Mouse (Mus musculus) midbrain, embryonic 14.5 days (tissue): ENCODE measurements around the gene Nono. TPM values are rescaled to one million over a fixed set of nuclear protein-coding genes. Genes with fewer than 3 reads are reported as not detected.

Source experiments
- ATAC-seq: fragments of 200-750 bp; cut with Nextera tagmentation; 2 replicates; pipeline ENCODE4 v1.8.0; 2017; ENCODE audit warnings: moderate number of reproducible peaks, moderate library complexity; ENCODE audit not compliant: low FRiP score, low TSS enrichment
- DNase-seq: peaks from one replicate; pipeline ENCODE4 v3.0.0-alpha.2; 2015
- H3K27ac ChIP-seq: fragments of 300-500 bp; sonication (generic); replicated peaks from 2 replicates; pipeline ENCODE4 v1.5.1; 2014; ENCODE audit warnings: mild to moderate bottlenecking, low read depth, low read length, moderate library complexity
- H3K27me3 ChIP-seq: fragments of 300-500 bp; sonication (generic); 2 replicates; pipeline ENCODE4 v1.6.1; 2014; ENCODE audit warnings: low read length, control low read depth, mixed read lengths; ENCODE audit not compliant: control insufficient read depth, insufficient read depth
- H3K36me3 ChIP-seq: fragments of 300-500 bp; sonication (generic); 2 replicates; pipeline ENCODE4 v1.6.1; 2014; ENCODE audit warnings: low read length, control low read depth; ENCODE audit not compliant: control insufficient read depth, insufficient read depth
- H3K4me1 ChIP-seq: fragments of 300-500 bp; sonication (generic); 2 replicates; pipeline ENCODE4 v1.6.1; 2014; ENCODE audit warnings: mild to moderate bottlenecking, antibody characterized with exemption, low read length, control low read depth; ENCODE audit not compliant: control insufficient read depth, insufficient read depth
- H3K4me2 ChIP-seq: fragments of 300-500 bp; sonication (generic); 2 replicates; pipeline ENCODE4 v1.6.1; 2014; ENCODE audit warnings: mild to moderate bottlenecking, low read length, moderate library complexity
- H3K4me3 ChIP-seq: fragments of 300-500 bp; sonication (generic); replicated peaks from 2 replicates; pipeline ENCODE4 v1.5.1; 2014; ENCODE audit warnings: low read depth, low read length
- H3K9ac ChIP-seq: fragments of 300-500 bp; sonication (generic); replicated peaks from 2 replicates; pipeline ENCODE4 v1.6.1; 2014; ENCODE audit warnings: mild to moderate bottlenecking, low read length, moderate library complexity
- H3K9me3 ChIP-seq: fragments of 300-500 bp; sonication (generic); 2 replicates; pipeline ENCODE4 v1.6.1; 2016; ENCODE audit warnings: low read length, control low read depth, mixed read lengths; ENCODE audit not compliant: control insufficient read depth
- WGBS: fragments of 180-500 bp; shearing (Covaris S2); extraction: QIAGEN DNeasy Blood & Tissue Kit; methylation state at CpG from one replicate; pipeline ENCODE4 v1.1.7; 2014; 5-methylcytosine and 5-hydroxymethylcytosine counted together
- polyA plus RNA-seq: library from polyadenylated mRNA; unstranded; fragments of >200 nt; fragmentation: Nextera tagmentation; extraction: Ambion mirVana; gene quantifications from 2 replicates; pipeline ENCODE4 v1.2.1, GENCODE M21; 2014

Nono gene
- 287 and 351 TPM in 2 replicates for polyA plus RNA-seq

DNA sequence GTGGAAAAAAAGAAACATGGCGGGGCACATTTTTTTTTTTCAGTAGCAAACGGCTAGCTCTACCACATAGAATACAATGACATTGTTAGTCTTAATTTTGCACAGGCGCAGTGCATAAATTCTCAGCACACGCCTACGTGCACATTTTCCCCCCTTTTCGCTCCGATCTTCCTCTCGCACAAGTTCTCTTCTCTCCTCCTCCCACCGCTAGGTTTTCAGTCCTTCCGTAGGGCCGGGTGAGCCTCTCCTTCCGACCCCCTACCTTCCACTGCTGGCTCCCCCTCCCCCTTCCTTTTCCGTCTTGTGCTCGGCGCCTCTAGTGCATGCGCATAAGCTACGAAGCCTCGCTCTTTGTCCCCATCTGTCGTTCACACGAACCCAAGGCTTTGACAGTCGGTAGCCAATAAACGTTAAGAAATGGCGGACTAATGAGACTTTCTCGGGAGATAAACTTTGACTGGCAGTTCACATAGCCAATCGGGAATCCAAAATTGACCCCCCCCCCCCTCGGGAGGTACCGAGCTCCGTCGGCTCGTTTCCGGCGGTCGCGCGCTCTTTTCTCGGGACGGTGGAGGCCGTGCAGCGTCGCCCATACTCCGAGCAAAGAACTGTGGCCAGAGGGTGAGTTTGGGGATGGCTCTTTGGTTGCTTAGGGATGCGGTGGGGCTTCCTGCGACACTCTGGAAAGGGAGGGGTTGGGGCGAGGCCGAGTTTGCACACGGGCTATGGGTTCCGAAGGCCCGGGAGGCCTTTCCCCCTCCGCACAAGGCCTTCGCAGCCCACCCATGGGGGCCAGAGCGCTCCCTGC, at the start of gene Nono:
Gene Nono, plus strand, starts transcription at position 177 of the 808 bp plus-strand sequence.
- H3K27me3 ChIP-seq, result no peaks in the 10 kb centered on the region
- H3K36me3 ChIP-seq, result no peaks in the 10 kb centered on the region
- ATAC-seq (peak; percentile 96), DNase-seq (peak; percentile 95)
- peak within 1 kb of the TSS; percentile 94 for H3K27ac ChIP-seq
- peak within 1 kb of the TSS; percentile 77 for H3K9ac ChIP-seq
- H3K4me1 ChIP-seq, result peaks cover 4% of the 10 kb centered on the region; the same call in 1 of the 2 replicates
- WGBS, result 22% methylated on average over 51 of the region's 51 CpGs
- H3K4me3 ChIP-seq, result peak within 1 kb of the TSS; percentile 60
- no peaks in the 10 kb centered on the region for H3K9me3 ChIP-seq
- peak within 1 kb of the TSS; percentile 58 for H3K4me2 ChIP-seq

DNA sequence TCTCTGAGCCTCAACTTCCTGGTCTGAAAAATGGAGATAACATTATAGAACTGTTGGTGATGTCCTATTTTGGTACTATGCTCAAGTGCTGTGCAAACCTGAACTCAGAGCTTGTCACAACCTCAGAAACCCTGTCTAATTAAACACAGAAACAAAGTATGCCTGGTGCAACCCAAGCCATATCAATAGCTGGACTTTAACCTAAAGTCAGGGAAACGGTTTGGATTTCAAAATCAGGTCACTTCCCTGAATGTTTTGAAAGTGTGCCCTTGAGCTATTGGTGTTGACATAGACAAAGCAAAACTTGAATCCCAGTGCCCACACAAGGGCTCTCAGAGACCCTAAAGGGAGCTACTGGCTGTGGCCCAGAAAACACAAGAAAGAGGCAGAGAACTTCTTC, 49.4 kb upstream of the Nono start:
- no peaks in the 10 kb centered on the region for H3K36me3 ChIP-seq
- ATAC-seq, result no peak
- H3K27ac ChIP-seq, result no peak overlapping the region
- H3K4me2 ChIP-seq, result no peak overlapping the region
- no peak overlapping the region for H3K9ac ChIP-seq
- no peak for DNase-seq
- no peaks in the 10 kb centered on the region for H3K9me3 ChIP-seq
- 91% methylated on average over 1 of the region's 1 CpGs for WGBS
- peaks cover 13% of the 10 kb centered on the region; the same call in 1 of the 2 replicates for H3K27me3 ChIP-seq
- no peaks in the 10 kb centered on the region for H3K4me1 ChIP-seq
- no peak overlapping the region for H3K4me3 ChIP-seq

- no peak overlapping the region for H3K27ac ChIP-seq
- DNase-seq, result no peak
- peaks cover 13% of the 10 kb centered on the region; the same call in 1 of the 2 replicates for H3K27me3 ChIP-seq
- H3K9me3 ChIP-seq, result no peaks in the 10 kb centered on the region
- H3K36me3 ChIP-seq, result no peaks in the 10 kb centered on the region
- H3K4me3 ChIP-seq, result no peak overlapping the region
- no peaks in the 10 kb centered on the region for H3K4me1 ChIP-seq
- H3K9ac ChIP-seq, result no peak overlapping the region
- ATAC-seq, result no peak
- no peak overlapping the region for H3K4me2 ChIP-seq
- 23% methylated on average over 18 of the region's 18 CpGs for WGBS
Observed at GRCm38 (mm10) chrX:101383455-101383854, 45.7 kb upstream of the Nono start.

DNA sequence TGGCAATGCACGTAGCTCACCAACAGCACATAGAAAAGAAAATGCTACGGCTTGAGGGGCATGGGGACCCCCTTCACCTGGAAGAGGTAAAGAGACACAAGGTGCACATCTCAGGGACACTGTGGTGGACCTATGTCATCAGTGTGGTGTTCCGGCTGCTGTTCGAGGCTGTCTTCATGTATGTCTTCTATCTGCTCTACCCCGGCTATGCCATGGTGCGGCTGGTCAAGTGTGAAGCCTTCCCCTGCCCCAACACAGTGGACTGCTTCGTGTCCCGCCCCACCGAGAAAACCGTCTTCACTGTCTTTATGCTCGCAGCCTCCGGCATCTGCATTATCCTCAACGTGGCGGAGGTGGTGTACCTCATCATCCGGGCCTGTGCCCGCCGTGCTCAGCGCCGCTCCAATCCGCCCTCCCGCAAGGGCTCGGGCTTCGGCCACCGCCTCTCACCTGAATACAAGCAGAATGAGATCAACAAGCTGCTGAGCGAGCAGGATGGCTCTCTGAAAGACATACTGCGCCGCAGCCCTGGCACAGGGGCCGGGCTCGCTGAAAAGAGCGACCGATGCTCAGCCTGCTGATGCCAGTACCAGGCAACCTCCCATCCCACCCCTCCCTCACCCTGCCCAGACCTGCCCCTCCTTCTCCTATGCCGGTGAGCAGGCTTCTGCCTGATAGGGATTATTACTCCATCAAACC, 44.5 kb upstream of the Nono start:
- Histone ChIP-seq H3K4me1 (no peaks in the 10 kb centered on the region), H3K4me3 (peak overlapping the region; percentile 24), H3K27ac (no peak overlapping the region), H3K9ac (0 out of 2 replicates have a peak overlapping the region, but pooled peaks have one; percentile 23), H3K9me3 (no peaks in the 10 kb centered on the region), H3K27me3 (peaks cover 13% of the 10 kb centered on the region; the same call in 1 of the 2 replicates), H3K4me2 (peak overlapping the region; percentile 52), H3K36me3 (no peaks in the 10 kb centered on the region)
- ATAC-seq, result peak; percentile 63
- WGBS, result 17% methylated on average over 32 of the region's 32 CpGs
- DNase-seq, result peak; percentile 53

GRCm38 (mm10) chrX:101386222-101386621, 42.9 kb upstream of the Nono start:
- H3K4me2 ChIP-seq, result no peak overlapping the region
- no peak overlapping the region for H3K27ac ChIP-seq
- 40% methylated on average over 4 of the region's 4 CpGs for WGBS
- H3K9me3 ChIP-seq, result no peaks in the 10 kb centered on the region
- H3K4me3 ChIP-seq, result no peak overlapping the region
- H3K4me1 ChIP-seq, result no peaks in the 10 kb centered on the region
- no peak overlapping the region for H3K9ac ChIP-seq
- H3K27me3 ChIP-seq, result peaks cover 13% of the 10 kb centered on the region; the same call in 1 of the 2 replicates
- ATAC-seq (no peak), DNase-seq (no peak)
- H3K36me3 ChIP-seq, result no peaks in the 10 kb centered on the region

GRCm38 (mm10) chrX:101388866-101389537, 40.1 kb upstream of the Nono start:
- no peaks in the 10 kb centered on the region for H3K36me3 ChIP-seq
- H3K9ac ChIP-seq, result no peak overlapping the region
- H3K27me3 ChIP-seq, result peaks cover 5% of the 10 kb centered on the region; the same call in 1 of the 2 replicates
- no peaks in the 10 kb centered on the region for H3K9me3 ChIP-seq
- 61% methylated on average over 5 of the region's 5 CpGs for WGBS
- H3K4me3 ChIP-seq, result no peak overlapping the region
- H3K27ac ChIP-seq, result no peak overlapping the region
- DNase-seq (no peak), ATAC-seq (no peak)
- H3K4me1 ChIP-seq, result no peaks in the 10 kb centered on the region
- no peak overlapping the region for H3K4me2 ChIP-seq

- no peak for ATAC-seq
- no peak overlapping the region for H3K27ac ChIP-seq
- 71% methylated on average over 2 of the region's 2 CpGs for whole genome bisulfite sequencing
- no peaks in the 10 kb centered on the region for H3K36me3 ChIP-seq
- no peaks in the 10 kb centered on the region for H3K9me3 ChIP-seq
- no peak for DNase-seq
- H3K9ac ChIP-seq, result no peak overlapping the region
- no peak overlapping the region for H3K4me2 ChIP-seq
- no peaks in the 10 kb centered on the region for H3K4me1 ChIP-seq
- H3K4me3 ChIP-seq, result no peak overlapping the region
- H3K27me3 ChIP-seq, result 0 out of 2 replicates have a peak, but pooled peaks cover 4% of the 10 kb centered on the region
Observed at GRCm38 (mm10) chrX:101394341-101394740, 34.8 kb upstream of the Nono start.

GRCm38 (mm10) chrX:101396459-101396858, 32.7 kb upstream of the Nono start:
- DNase-seq (no peak), ATAC-seq (no peak)
- H3K4me3 ChIP-seq, result no peak overlapping the region
- H3K27ac ChIP-seq, result no peak overlapping the region
- H3K4me2 ChIP-seq, result no peak overlapping the region
- H3K9me3 ChIP-seq, result no peaks in the 10 kb centered on the region
- WGBS, result 21% methylated on average over 11 of the region's 11 CpGs
- 0 out of 2 replicates have a peak, but pooled peaks cover 4% of the 10 kb centered on the region for H3K27me3 ChIP-seq
- no peaks in the 10 kb centered on the region for H3K36me3 ChIP-seq
- no peak overlapping the region for H3K9ac ChIP-seq
- H3K4me1 ChIP-seq, result no peaks in the 10 kb centered on the region
